Comparison of ENCODE assay signal across 26 mouse cellular contexts in genomic region chr13:114304684-114305083, GRCm38 (mm10).
A peak's percentile ranks its signal among the peaks of the same experiment; 100 is the strongest.
DNase-seq lines count a peak whose midpoint lies in the region; ATAC-seq and TF ChIP-seq lines count a peak whose summit lies in the region.
"Had no signal": no experiment of that assay in that cellular context is flagged by ENCODE, and none has a peak within 500 bp of the region (broad histone marks: within the 10 kb centered on the region; RNA-seq: fewer than 3 reads in every experiment).

No protein-coding gene starts in this region.

- H3K9me3 ChIP-seq in ES-E14 (ENCODE audit: control insufficient read depth, insufficient read depth, low read depth, low read length): no peaks in the 10 kb centered on the region
- H3K9me3 ChIP-seq: embryonic facial prominence, embryonic 15.5 days; forebrain, embryonic 10.5 days; heart, embryonic 10.5 days; hindbrain, embryonic 12.5 days had no signal

- peaks cover 4% of the 10 kb centered on the region; the same call in 1 of the 2 replicates for H3K36me3 ChIP-seq in ES-E14 (ENCODE audit: control insufficient read depth, insufficient read depth, low read length, poor library complexity, severe bottlenecking)
- H3K36me3 ChIP-seq: embryonic facial prominence, embryonic 15.5 days had no signal

- DNase-seq in right cerebral cortex, adult 2 months (ENCODE audit: low spot score in 2 of 2): peak; percentile 23 to 31
- no peak for DNase-seq in right cerebral cortex, postnatal 25 days
- no peak for DNase-seq in ES-E14 (ENCODE audit: low read depth, low spot score)
- no peak for DNase-seq in spleen, postnatal 14 days (ENCODE audit: low spot score in 2 of 2)
- no peak for DNase-seq in ovary, postnatal 14 days (ENCODE audit: low spot score)
- DNase-seq: adrenal gland, adult 2 months; adrenal gland, postnatal 25 days; B cell, adult 2 months; cerebellum, adult 2 months; cerebellum, postnatal 14 days; embryo, embryonic 11 days; gastrocnemius, postnatal 36 days; heart, adult 18-20 months; heart, postnatal 10 days; heart, postnatal 4 days had no signal

- H3K9ac ChIP-seq in ES-E14 (ENCODE audit: insufficient read depth, low read depth, low read length, poor library complexity, severe bottlenecking): no peak overlapping the region
- H3K9ac ChIP-seq: embryonic facial prominence, embryonic 15.5 days; hindbrain, embryonic 12.5 days had no signal

- H3K4me1 ChIP-seq in ES-E14 (ENCODE audit: control insufficient read depth in 2 of 2, insufficient read depth in 2 of 2, low read length in 2 of 2, poor library complexity in 1 of 2): peaks cover 4 to 5% of the 10 kb centered on the region in 2 experiments; a peak in 3 of 4 replicates
- H3K4me1 ChIP-seq: embryonic facial prominence, embryonic 15.5 days; forebrain, embryonic 10.5 days; heart, embryonic 10.5 days; hindbrain, embryonic 12.5 days had no signal

- ATAC-seq in monocyte, adult 5-6 weeks (replicated peaks; ENCODE audit: insufficient number of reproducible peaks, low FRiP score, low TSS enrichment, poor library complexity, severe bottlenecking): peak; percentile 62; the same call in 1 of the 2 replicates
- ATAC-seq: CD4-positive, CD25-positive, alpha-beta regulatory T cell, adult 4 months; forebrain, embryonic 14.5 days; hindbrain, embryonic 16.5 days; inflammation-experienced regulatory T-cells, adult 6 months; Patski had no signal

- H3K27ac ChIP-seq in ES-E14 (ENCODE audit: insufficient read depth, low read depth, low read length, poor library complexity, severe bottlenecking): no peak overlapping the region
- H3K27ac ChIP-seq: embryonic facial prominence, embryonic 15.5 days; forebrain, embryonic 10.5 days; heart, embryonic 10.5 days; hindbrain, embryonic 12.5 days had no signal

- in situ Hi-C loops in ES-E14 (cut with MboI; ENCODE audit: low sequenced_read_pairs in 2 of 2, unreplicated experiment in 2 of 2): no loop called here

- no peak overlapping the region for H3K4me3 ChIP-seq in ES-E14 (ENCODE audit: insufficient read depth in 1 of 2, low read depth in 1 of 2, low read length in 2 of 2, poor library complexity in 1 of 2, severe bottlenecking in 1 of 2)
- H3K4me3 ChIP-seq: embryonic facial prominence, embryonic 15.5 days; erythroblast, embryonic 14.5 days; forebrain, embryonic 10.5 days; heart, embryonic 10.5 days; hindbrain, embryonic 12.5 days had no signal

TF ChIP-seq in ES-E14, 5 proteins besides CTCF, POLR2A, EP300 and RAD21:
- peak; percentile 32; the same call in 1 of the 2 replicates for TF ChIP-seq MAFK (IDR thresholded peaks at IDR 0.05; ENCODE audit: insufficient read depth, low read depth, low read length)
- TF ChIP-seq ZC3H11A (IDR thresholded peaks at IDR 0.05; ENCODE audit: borderline replicate concordance, low read depth, low read length): no peak
TF ChIP-seq in ES-E14: peak in this region for 1.

Comparison
In these comparisons a context has a peak if more than half of its experiments do, and no peak if none do; other contexts are left out.
1. DNase-seq: peak in right cerebral cortex, adult 2 months (2 of 2); none in right cerebral cortex, postnatal 25 days (single experiment), ES-E14 (single experiment), spleen, postnatal 14 days (0 of 2) and ovary, postnatal 14 days (single experiment).